Mouse (Mus musculus) liver, postnatal 0 days (tissue): Measurements from ENCODE around the gene Rab31.

Experiments
- CTCF ChIP-seq: sonication (generic); IDR thresholded peaks from 2 replicates; pipeline ENCODE4 v1.5.1; 2016; ENCODE audit warnings: antibody characterized with exemption, low read depth
- EP300 ChIP-seq: IDR thresholded peaks from 2 replicates; pipeline ENCODE4 v1.6.1; 2016; ENCODE audit warnings: antibody characterized with exemption, low read depth, mild to moderate bottlenecking

DNA sequence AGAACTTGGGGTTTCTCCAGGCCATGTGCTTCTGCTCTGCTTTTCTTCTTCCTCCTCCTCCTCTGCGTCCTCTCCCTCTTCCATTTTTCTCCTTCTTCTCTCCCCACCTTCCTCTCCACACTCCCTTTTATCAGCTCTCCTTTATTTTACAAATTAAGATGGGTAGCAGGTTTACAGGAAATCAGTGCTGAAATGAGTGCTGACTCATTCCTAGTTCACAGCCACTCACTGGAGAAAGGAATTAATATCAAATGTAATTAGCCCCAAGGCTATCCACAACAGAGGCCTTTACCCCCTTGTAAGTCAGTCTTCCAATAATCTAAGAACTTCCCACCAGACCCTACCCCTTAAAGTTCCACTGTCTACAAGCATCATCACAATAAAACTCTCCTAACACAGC lies 3.7 kb upstream of the Rab31 start:
- TF ChIP-seq CTCF (no peak), EP300 (no peak)
